Mouse (Mus musculus) cerebellum, postnatal 36 days (tissue): ENCODE results near the gene Herc2.

Source experiments
- DNase-seq, 2 experiments: peaks; one replicate each; pipeline ENCODE4 v3.0.0; 2021 to 2022; ENCODE audit warnings: mixed read lengths in 2 of 2

Herc2 gene

GRCm38 (mm10) chr7:56202843-56203242 lies 152.8 kb downstream of the Herc2 start:
- no peak for DNase-seq

GRCm38 (mm10) chr7:56203286-56203685 lies 153.3 kb downstream of the Herc2 start:
- DNase-seq = no peak

GRCm38 (mm10) chr7:56204877-56205276 lies 154.9 kb downstream of the Herc2 start:
- DNase-seq = no peak

- DNase-seq = no peak
These were observed 170.8 kb downstream of the Herc2 start for GRCm38 (mm10) chr7:56220811-56221210.

GRCm38 (mm10) chr7:56235794-56236423 lies 185.9 kb downstream of the Herc2 start:
- no peak for DNase-seq

GRCm38 (mm10) chr7:56236617-56237016 lies 186.6 kb downstream of the Herc2 start:
- DNase-seq = no peak

- DNase-seq = no peak
These were observed 189.5 kb downstream of the Herc2 start, which contains the start of gene Oca2 for GRCm38 (mm10) chr7:56239543-56239942. Oca2 (plus strand) TSS chr7:56239760.

GRCm38 (mm10) chr7:56254568-56254967 lies 204.6 kb downstream of the Herc2 start:
- DNase-seq = no peak

GRCm38 (mm10) chr7:56257875-56258441 lies 208.0 kb downstream of the Herc2 start:
- DNase-seq = no peak

GRCm38 (mm10) chr7:56277506-56277905 lies 227.5 kb downstream of the Herc2 start:
- no peak for DNase-seq
